Mouse (Mus musculus) embryonic facial prominence, embryonic 13.5 days (tissue): ENCODE measurements around the gene Ppard. TPM values are rescaled to one million over a fixed set of nuclear protein-coding genes. Genes with fewer than 3 reads are reported as not detected.

ENCODE experiments used
- ATAC-seq: fragments of 200-750 bp; cut with Nextera tagmentation; 2 replicates; pipeline ENCODE4 v1.8.0; 2017; ENCODE audit warnings: low read depth; ENCODE audit not compliant: insufficient number of reproducible peaks, insufficient read depth, low FRiP score, low TSS enrichment
- H3K27ac ChIP-seq: fragments of 300-500 bp; sonication (generic); 2 replicates; pipeline ENCODE4 v1.5.1; 2015; ENCODE audit warnings: moderate library complexity, mild to moderate bottlenecking, inconsistent platforms
- H3K27me3 ChIP-seq: fragments of 300-500 bp; sonication (generic); 2 replicates; pipeline ENCODE4 v1.6.1; 2015; ENCODE audit warnings: mild to moderate bottlenecking, inconsistent platforms
- H3K36me3 ChIP-seq: fragments of 300-500 bp; sonication (generic); 2 replicates; pipeline ENCODE4 v1.6.1; 2015; ENCODE audit warnings: mild to moderate bottlenecking, inconsistent platforms
- H3K4me1 ChIP-seq: fragments of 300-500 bp; sonication (generic); 2 replicates; pipeline ENCODE4 v1.6.1; 2015; ENCODE audit warnings: inconsistent platforms
- H3K4me2 ChIP-seq: fragments of 300-500 bp; sonication (generic); 2 replicates; pipeline ENCODE4 v1.6.1; 2015; ENCODE audit warnings: moderate library complexity, mild to moderate bottlenecking, inconsistent platforms
- H3K4me3 ChIP-seq: fragments of 300-500 bp; sonication (generic); 2 replicates; pipeline ENCODE4 v1.5.1; 2015; ENCODE audit warnings: mild to moderate bottlenecking, inconsistent platforms
- H3K9ac ChIP-seq: fragments of 300-500 bp; sonication (generic); 2 replicates; pipeline ENCODE4 v1.6.1; 2015; ENCODE audit warnings: mild to moderate bottlenecking, inconsistent platforms
- H3K9me3 ChIP-seq: fragments of 300-500 bp; sonication (generic); 2 replicates; pipeline ENCODE4 v1.6.1; 2016; ENCODE audit warnings: inconsistent platforms
- WGBS: fragments of 180-500 bp; shearing (Covaris S2); methylation state at CpG from one replicate; pipeline ENCODE4 v1.1.7; 2015; ENCODE audit warnings: mixed read lengths; 5-methylcytosine and 5-hydroxymethylcytosine counted together
- polyA plus RNA-seq: library from polyadenylated mRNA; unstranded; fragments of >200 nt; fragmentation: Nextera tagmentation; extraction: Ambion mirVana; gene quantifications from 2 replicates; pipeline ENCODE4 v1.2.1, GENCODE M21; 2015

Ppard gene
- polyA plus RNA-seq, 1 experiment from 2014 or later: 3.3 TPM

DNA sequence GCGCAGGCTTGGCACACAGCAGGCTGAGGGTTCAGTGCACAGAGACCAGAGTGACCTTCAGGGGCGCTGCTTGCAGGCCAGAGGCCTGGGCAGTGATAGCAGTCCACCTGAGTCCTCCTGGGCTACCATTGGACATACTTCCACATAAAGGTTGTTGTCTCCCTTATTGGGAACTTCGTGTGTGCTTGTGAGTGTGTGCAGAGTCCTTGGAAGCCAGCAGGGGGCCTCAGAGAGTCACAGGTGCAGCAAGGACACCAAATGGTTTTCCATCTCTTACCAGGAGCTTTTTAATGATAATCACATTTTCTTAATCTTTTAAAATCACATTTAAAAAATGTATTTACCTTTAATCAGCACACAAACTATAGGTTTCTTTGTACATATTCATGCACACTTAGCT lies 42.2 kb downstream of the Ppard start:
- H3K4me3 ChIP-seq: no peak overlapping the region
- no peak overlapping the region for H3K4me2 ChIP-seq
- no peak overlapping the region for H3K27ac ChIP-seq
- no peaks in the 10 kb centered on the region for H3K36me3 ChIP-seq
- H3K9ac ChIP-seq: no peak overlapping the region
- WGBS: 78% methylated on average over 3 of the region's 3 CpGs
- ATAC-seq: no peak
- no peaks in the 10 kb centered on the region for H3K27me3 ChIP-seq
- peaks cover 23% of the 10 kb centered on the region for H3K4me1 ChIP-seq
- no peaks in the 10 kb centered on the region for H3K9me3 ChIP-seq

DNA sequence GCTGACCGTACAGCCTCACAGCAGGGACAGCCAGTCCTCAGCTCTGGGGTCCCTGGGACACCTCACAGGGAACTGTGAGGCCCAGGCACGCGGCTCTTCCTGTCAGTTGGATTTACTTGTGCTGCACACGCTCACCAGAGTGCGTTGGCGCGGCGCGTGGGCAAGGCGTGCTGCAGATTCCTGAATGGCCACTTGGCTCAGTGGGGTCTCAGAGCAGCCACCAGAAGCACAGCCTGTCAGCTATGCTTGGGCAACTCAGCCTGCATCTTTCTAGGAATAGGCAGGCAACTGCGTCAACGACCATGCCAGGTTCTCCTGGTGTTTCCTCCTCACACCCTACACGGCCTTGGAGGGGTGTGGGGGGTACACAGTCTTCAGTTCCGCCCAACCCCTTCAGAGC lies 44.7 kb downstream of the Ppard start:
- H3K4me1 ChIP-seq: peaks cover 35% of the 10 kb centered on the region
- 81% methylated on average over 14 of the region's 14 CpGs for WGBS
- no peak overlapping the region for H3K9ac ChIP-seq
- H3K36me3 ChIP-seq: no peaks in the 10 kb centered on the region
- no peaks in the 10 kb centered on the region for H3K9me3 ChIP-seq
- no peaks in the 10 kb centered on the region for H3K27me3 ChIP-seq
- H3K4me2 ChIP-seq: no peak overlapping the region
- no peak for ATAC-seq
- no peak overlapping the region for H3K27ac ChIP-seq
- no peak overlapping the region for H3K4me3 ChIP-seq

DNA sequence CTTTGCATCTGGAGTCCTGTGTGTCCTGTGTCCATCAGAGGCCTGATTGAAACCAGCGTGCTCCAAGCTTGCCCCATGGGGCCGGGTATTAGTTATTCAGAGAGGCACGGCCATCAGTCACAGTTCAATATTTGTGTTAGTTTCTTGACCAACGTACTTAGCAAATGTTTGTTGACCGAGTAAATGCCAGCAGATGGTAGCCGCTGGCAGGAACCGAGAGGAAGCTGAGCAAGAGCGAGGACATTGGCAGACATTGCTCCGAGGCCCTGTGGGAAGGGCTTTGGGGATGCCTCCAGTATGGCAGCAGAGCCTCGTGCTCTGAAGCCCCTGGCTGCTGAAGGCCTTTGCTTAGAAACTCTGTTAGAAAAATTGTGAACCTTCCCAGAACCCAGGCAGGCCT lies 45.2 kb downstream of the Ppard start:
- WGBS: 64% methylated on average over 10 of the region's 10 CpGs
- no peak overlapping the region for H3K27ac ChIP-seq
- H3K4me1 ChIP-seq: peaks cover 35% of the 10 kb centered on the region
- no peak overlapping the region for H3K4me2 ChIP-seq
- no peak overlapping the region for H3K4me3 ChIP-seq
- H3K27me3 ChIP-seq: no peaks in the 10 kb centered on the region
- no peaks in the 10 kb centered on the region for H3K36me3 ChIP-seq
- H3K9me3 ChIP-seq: no peaks in the 10 kb centered on the region
- no peak for ATAC-seq
- no peak overlapping the region for H3K9ac ChIP-seq

DNA sequence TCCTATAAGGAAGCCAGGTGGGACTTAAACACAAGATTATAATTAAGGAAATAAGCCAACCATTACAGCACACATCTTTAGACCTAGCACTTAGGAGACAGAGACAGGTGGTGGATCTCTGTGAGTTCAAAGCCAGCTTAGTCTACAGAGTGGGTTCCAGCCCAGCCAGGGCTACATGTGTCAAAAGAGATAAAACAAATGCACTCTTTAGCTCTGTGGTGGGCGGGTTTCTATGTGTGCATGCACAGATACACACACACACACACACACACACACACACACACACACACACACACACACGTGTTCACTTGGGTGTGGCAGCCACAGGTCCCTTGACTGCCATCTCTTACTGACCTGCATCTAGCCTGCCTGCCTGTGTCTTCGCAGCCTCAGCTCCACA lies 45.7 kb downstream of the Ppard start:
- no peaks in the 10 kb centered on the region for H3K9me3 ChIP-seq
- H3K4me3 ChIP-seq: no peak overlapping the region
- H3K27ac ChIP-seq: no peak overlapping the region
- no peak overlapping the region for H3K9ac ChIP-seq
- H3K27me3 ChIP-seq: no peaks in the 10 kb centered on the region
- no peak overlapping the region for H3K4me2 ChIP-seq
- H3K36me3 ChIP-seq: no peaks in the 10 kb centered on the region
- peaks cover 35% of the 10 kb centered on the region for H3K4me1 ChIP-seq
- WGBS: 84% methylated on average over 3 of the region's 3 CpGs
- no peak for ATAC-seq

DNA sequence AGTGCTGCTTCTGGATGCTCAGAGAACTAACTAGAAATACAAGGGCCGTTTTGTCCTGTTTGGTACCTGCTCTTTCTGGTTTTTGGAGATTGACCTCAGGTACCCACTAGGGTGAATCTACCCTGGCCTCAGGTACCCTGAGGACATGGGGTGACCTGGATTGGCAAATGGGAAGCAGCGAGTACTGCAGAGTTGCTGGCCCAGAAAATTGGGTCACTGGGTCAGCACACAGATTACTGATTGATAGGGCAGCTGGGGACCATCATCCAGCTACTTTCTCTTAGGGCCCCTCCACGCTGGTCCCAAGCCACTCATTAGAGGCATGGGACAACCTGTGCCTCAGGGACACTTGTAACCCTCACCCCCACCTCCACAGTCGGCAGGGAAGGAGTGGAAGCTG lies 46.7 kb downstream of the Ppard start:
- WGBS: 32% methylated on average over 4 of the region's 4 CpGs
- Histone ChIP-seq H3K9ac (no peak overlapping the region), H3K27me3 (no peaks in the 10 kb centered on the region), H3K9me3 (no peaks in the 10 kb centered on the region), H3K36me3 (no peaks in the 10 kb centered on the region), H3K4me2 (no peak overlapping the region), H3K4me1 (peaks cover 35% of the 10 kb centered on the region), H3K27ac (peak overlapping the region; percentile 41; the same call in 1 of the 2 replicates), H3K4me3 (no peak overlapping the region)
- ATAC-seq: no peak

DNA sequence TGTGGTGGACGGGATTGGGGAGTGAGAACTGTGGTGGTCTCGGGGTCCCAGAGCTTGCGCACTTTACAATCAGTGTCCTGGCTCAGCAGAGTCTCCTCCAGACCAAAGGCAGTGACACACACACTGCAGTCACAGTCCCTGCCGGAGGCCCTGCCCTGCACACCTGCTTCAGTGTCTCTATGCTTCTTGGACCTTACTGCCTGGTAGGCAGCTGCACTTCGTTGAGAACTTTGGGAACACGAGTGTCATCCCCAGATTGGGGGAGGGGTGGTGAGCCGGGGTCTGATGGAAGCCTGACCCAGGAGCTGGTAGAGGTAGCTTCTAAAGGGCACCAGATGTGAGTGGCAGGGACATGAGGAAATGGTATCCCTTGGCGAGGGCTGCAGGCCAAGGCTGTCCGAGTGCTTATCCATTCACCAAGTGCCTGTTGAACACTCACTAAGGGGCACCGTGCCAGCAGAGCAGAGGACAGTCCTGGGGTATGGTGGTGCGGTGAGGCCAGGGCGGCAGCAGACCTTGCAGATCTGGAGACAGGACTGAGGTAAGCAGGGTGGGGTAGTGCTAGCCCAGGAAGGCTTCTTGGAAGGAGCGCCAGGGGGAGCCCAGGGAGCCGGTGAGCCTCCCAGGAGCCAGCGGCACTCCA lies 47.4 kb downstream of the Ppard start:
- no peaks in the 10 kb centered on the region for H3K36me3 ChIP-seq
- H3K27me3 ChIP-seq: no peaks in the 10 kb centered on the region
- H3K9me3 ChIP-seq: no peaks in the 10 kb centered on the region
- WGBS: 57% methylated on average over 15 of the region's 15 CpGs
- H3K9ac ChIP-seq: no peak overlapping the region
- H3K27ac ChIP-seq: 0 out of 2 replicates have a peak overlapping the region, but pooled peaks have one; percentile 41
- no peak; the same call in 1 of the 2 replicates for ATAC-seq
- H3K4me2 ChIP-seq: no peak overlapping the region
- peaks cover 38% of the 10 kb centered on the region for H3K4me1 ChIP-seq
- H3K4me3 ChIP-seq: no peak overlapping the region

DNA sequence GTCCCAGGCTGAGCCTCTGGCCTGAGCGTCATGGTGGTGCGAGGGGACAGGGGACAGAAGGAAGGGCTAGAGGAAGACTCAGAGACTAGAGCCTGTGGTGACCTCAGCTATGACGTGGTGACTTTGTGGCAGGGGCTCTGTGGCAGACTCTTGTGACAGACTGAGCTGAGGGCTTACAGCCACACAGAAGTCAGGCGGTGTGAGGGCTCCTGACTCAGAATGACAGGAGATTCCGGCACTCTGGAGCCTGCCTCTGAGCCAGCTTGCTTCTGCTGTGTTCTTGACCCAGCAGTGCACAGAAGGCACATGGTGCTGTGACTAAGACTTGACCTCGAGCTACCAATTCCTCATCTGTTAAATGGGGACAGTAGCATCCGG lies 47.9 kb downstream of the Ppard start:
- Histone ChIP-seq H3K9me3 (no peaks in the 10 kb centered on the region), H3K27ac (no peak overlapping the region), H3K4me1 (peaks cover 43% of the 10 kb centered on the region), H3K36me3 (no peaks in the 10 kb centered on the region), H3K4me3 (no peak overlapping the region), H3K27me3 (no peaks in the 10 kb centered on the region), H3K4me2 (no peak overlapping the region), H3K9ac (0 out of 2 replicates have a peak overlapping the region, but pooled peaks have one; percentile 44)
- no peak for ATAC-seq
- 72% methylated on average over 7 of the region's 7 CpGs for WGBS

DNA sequence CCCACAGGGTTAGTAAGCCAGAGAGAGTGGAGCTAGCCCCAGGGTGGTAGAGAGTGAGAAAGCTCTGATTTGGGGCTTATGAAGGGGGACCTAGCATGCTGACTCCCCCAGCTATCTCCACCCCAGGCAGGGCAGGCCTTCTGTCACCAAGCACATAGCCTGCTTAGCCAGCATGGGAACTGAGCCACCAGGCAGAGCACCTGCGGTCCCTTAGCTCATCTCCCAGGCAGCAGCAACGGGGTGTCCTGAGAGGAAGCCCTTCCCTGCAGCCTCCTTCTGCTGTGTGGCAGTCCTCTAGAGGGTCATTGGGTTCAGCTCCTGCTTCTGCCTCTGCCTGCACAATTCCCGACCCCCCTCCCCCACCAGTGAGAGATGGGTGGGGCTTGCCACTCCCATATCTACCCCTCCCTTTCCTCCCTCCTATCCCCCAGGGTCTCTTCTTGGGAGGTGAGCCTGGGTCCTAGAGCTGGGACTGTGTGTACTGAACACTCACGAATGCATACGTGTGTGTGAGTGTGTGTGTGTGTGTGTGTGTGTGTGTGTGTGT lies 48.4 kb downstream of the Ppard start:
- Histone ChIP-seq H3K36me3 (no peaks in the 10 kb centered on the region), H3K4me1 (peaks cover 48% of the 10 kb centered on the region), H3K9ac (peak overlapping the region; percentile 44; the same call in 1 of the 2 replicates), H3K4me3 (no peak overlapping the region), H3K9me3 (no peaks in the 10 kb centered on the region), H3K27me3 (no peaks in the 10 kb centered on the region), H3K27ac (no peak overlapping the region), H3K4me2 (no peak overlapping the region)
- WGBS: 30% methylated on average over 5 of the region's 5 CpGs
- no peak for ATAC-seq

DNA sequence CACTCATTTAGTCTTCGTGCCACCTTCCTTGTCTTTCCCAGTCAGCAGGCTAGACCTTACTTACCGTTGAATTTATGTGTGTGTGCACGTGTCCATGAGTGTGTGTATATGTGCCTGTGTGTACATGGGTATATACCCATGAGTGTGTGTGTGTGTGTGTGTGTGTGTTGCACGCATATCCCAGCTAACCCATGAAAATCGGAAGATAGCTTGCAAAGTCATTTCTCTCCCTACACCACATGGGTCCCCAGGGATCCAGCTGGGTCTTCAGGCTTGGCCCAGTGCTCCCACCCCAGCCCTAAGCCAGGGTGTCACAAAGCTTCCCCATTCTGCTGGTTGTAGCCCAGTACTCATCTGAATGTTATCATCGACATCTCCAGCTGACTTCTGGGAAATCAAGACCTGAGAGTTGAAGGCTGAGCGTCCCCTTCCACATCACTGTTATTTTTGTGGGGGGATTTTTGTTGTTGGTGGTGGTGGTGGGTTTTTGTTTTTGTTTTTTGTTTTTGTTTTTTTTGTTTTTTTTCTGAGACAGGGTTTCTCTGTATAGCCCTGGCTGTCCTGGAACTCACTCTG lies 49.5 kb downstream of the Ppard start:
- no peak overlapping the region for H3K4me2 ChIP-seq
- 98% methylated on average over 7 of the region's 7 CpGs for WGBS
- no peaks in the 10 kb centered on the region for H3K9me3 ChIP-seq
- ATAC-seq: no peak
- no peaks in the 10 kb centered on the region for H3K27me3 ChIP-seq
- peaks cover 52% of the 10 kb centered on the region for H3K4me1 ChIP-seq
- 0 out of 2 replicates have a peak, but pooled peaks cover 2% of the 10 kb centered on the region for H3K36me3 ChIP-seq
- no peak overlapping the region for H3K4me3 ChIP-seq
- no peak overlapping the region for H3K27ac ChIP-seq
- H3K9ac ChIP-seq: no peak overlapping the region

DNA sequence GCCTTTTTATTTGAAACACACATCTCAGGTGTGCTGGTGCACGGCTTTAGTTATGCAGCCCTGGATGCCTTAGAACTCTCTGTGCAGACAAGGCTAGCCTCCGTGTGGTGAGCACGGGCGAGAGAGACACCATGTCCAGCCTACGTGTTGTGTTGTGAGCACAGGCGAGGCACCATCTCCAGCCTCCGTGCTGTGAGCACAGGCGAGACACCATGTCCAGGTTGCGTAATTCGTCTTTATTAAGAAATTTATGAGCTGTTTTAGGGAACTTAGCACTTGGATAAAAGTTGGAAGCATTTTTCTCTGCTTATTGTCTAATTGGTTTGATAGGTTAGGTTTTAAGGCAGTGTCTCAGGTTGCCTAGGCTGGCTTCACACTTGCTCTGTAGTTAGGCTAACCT lies 50.7 kb downstream of the Ppard start:
- Histone ChIP-seq H3K9me3 (no peaks in the 10 kb centered on the region), H3K4me1 (peaks cover 44% of the 10 kb centered on the region), H3K4me2 (no peak overlapping the region), H3K4me3 (no peak overlapping the region), H3K9ac (no peak overlapping the region), H3K27me3 (no peaks in the 10 kb centered on the region), H3K27ac (no peak overlapping the region), H3K36me3 (0 out of 2 replicates have a peak, but pooled peaks cover 5% of the 10 kb centered on the region)
- 88% methylated on average over 10 of the region's 10 CpGs for WGBS
- no peak for ATAC-seq

DNA sequence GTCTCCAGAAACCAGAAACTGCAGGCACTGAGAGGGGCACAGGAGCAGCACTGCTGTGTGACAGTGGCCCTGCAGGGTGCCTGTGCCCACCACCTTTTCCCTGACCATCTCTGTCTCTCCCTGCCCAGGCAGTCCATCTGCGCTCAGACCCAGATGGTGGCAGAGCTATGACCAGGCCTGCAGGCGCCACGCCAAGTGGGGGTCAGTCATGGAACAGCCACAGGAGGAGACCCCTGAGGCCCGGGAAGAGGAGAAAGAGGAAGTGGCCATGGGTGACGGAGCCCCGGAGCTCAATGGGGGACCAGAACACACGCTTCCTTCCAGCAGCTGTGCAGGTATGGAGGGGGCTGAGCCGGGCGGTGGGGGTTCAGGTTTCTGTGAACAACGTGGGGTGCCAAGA lies 53.6 kb downstream of the Ppard start:
- Histone ChIP-seq H3K4me1 (peaks cover 21% of the 10 kb centered on the region), H3K9me3 (no peaks in the 10 kb centered on the region), H3K27me3 (no peaks in the 10 kb centered on the region), H3K9ac (no peak overlapping the region), H3K4me2 (no peak overlapping the region), H3K36me3 (0 out of 2 replicates have a peak, but pooled peaks cover 5% of the 10 kb centered on the region), H3K27ac (no peak overlapping the region), H3K4me3 (no peak overlapping the region)
- no peak for ATAC-seq
- 71% methylated on average over 10 of the region's 10 CpGs for WGBS

DNA sequence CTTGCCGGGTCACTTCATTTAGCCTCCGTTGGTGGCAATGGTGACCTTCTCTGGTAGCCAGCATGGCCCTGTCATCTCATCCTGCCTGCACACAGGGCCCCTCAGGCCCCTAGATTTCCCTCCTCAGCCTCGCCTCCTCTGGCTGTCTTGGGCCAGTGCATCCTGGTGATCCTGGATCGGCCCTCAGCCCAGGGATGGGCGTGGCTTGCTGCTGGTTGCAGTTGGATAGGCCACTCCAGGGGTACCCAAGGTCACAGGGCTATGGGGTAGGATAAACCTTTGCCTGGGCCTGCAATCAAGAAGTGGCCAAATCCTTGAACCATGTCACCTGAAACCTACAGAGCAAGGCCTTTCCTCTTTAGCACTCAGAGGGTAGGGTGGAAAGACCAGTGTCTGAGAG lies 54.5 kb downstream of the Ppard start:
- Histone ChIP-seq H3K9me3 (no peaks in the 10 kb centered on the region), H3K27me3 (no peaks in the 10 kb centered on the region), H3K27ac (no peak overlapping the region), H3K4me2 (no peak overlapping the region), H3K4me1 (peaks cover 17% of the 10 kb centered on the region), H3K36me3 (peaks cover 6% of the 10 kb centered on the region), H3K4me3 (no peak overlapping the region), H3K9ac (no peak overlapping the region; the same call in 1 of the 2 replicates)
- WGBS: 49% methylated on average over 5 of the region's 5 CpGs
- ATAC-seq: no peak
